Mouse (Mus musculus): ENCODE data around the gene Morn3. TPM values are rescaled to one million over a fixed set of nuclear protein-coding genes. Genes with fewer than 3 reads are reported as not detected.

Morn3 gene
- total RNA-seq, 4 experiments from 2014 or later, result not detected

DNA sequence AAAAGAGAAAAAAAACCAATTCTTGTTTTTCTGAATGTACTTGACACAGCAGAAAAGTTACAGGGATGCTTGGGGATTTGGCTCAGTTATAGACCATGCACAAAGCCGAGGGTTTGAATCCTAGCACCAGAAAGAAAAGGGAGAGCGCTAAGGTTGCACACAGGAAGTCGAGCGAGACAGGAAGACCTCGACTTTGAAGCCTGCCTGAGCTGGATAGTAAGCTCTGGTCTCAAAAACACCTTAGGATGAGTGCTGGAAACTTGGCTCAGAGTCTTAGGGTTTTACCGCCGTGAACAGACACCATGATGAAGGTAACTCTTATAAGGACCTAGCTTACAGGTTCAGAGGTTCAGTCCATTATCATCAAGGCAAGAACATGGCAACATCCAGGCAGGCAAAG is 25.4 kb downstream of the Morn3 start:
- DNase-seq, result no peak

DNA sequence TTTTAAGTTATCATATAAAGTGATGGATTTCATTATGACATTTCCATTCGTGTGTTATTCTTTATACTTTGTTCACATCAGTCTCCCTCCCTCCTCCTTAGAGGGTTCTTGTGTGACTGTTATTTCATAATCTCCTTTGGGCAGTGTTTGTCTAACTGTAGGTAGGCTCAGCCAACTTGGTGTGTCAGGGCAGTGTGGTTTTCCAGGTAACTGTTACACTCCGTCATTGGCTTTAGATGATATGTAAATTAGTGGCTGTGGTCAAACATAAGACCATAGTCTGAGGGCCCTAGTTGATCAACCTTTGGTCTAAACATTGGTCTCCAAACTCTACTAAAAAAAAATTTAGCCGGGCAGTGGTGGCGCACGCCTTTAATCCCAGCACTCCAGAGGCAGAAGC is 26.4 kb downstream of the Morn3 start:
- no peak for DNase-seq

DNA sequence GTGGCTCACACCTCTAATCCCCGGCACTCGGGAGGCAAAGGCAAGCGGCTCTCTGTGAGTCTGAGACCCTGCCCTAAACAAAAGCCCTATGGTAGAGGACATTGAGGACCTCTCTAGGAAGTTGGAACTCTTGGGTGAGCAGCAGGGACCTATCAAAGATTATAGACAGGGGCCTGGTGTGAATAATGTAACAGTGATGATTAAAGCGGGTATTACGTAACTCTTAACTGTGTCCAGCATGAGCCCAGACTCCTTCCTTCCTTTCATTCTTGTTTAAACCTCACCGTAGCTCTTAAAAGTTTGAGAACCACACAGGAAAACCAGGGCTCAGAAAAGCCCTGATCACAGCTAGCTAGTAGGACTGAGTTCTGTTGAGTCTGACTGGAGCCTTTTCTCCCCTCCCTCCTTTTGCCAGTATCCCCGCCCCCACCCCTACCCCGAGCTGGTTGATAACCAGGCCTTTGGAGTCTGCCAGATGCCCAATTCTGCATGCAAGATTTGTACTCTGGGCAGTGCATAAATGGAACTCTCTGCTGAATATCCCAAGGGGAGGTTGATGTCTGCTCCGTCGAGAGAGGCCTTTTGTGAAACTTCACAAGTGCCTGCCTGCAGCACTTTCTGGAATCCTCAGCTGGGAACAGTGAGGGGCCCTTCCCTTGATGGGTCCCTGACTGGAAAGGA is 27.3 kb downstream of the Morn3 start:
- DNase-seq, result no peak

DNA sequence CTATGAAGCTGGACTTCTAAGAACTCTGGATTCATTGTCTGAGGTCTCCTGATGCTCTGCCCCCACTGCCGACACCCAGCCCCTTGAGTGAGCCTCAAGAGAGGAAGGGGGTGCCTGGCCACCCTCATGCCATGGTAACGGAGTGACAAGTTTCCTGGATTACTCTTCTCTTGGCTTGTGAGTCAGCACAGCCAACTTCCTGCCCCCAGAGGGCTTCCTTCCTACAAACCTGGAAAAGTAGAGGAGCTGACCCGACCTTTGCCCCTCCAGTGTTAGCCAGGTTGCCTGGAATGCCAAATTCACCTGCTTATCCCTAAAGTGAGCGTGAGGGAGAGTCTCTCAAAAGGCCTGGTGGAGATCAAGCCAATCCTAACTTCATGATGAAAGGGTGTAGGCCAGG is 29.3 kb downstream of the Morn3 start:
- no peak for DNase-seq

DNA sequence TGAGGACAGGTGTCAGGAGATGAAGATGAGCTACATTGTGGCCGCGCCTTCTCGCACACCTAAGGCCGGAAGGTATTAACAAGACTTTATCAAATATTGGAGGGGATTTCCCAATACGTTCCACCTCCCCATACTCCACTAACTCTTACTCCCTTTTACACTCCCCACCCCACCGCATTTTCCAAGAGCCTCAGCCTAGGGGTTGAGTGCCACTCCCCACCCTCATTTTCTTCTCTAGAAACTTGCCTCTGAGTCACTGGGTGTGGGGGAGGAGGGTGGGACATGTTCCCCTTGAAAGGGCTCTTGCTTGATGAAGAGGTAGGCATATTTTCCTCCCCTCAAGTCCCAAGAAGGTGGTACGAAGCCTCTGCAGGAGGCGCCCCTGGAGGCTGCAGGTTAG is 30.9 kb downstream of the Morn3 start:
- DNase-seq, result no peak

DNA sequence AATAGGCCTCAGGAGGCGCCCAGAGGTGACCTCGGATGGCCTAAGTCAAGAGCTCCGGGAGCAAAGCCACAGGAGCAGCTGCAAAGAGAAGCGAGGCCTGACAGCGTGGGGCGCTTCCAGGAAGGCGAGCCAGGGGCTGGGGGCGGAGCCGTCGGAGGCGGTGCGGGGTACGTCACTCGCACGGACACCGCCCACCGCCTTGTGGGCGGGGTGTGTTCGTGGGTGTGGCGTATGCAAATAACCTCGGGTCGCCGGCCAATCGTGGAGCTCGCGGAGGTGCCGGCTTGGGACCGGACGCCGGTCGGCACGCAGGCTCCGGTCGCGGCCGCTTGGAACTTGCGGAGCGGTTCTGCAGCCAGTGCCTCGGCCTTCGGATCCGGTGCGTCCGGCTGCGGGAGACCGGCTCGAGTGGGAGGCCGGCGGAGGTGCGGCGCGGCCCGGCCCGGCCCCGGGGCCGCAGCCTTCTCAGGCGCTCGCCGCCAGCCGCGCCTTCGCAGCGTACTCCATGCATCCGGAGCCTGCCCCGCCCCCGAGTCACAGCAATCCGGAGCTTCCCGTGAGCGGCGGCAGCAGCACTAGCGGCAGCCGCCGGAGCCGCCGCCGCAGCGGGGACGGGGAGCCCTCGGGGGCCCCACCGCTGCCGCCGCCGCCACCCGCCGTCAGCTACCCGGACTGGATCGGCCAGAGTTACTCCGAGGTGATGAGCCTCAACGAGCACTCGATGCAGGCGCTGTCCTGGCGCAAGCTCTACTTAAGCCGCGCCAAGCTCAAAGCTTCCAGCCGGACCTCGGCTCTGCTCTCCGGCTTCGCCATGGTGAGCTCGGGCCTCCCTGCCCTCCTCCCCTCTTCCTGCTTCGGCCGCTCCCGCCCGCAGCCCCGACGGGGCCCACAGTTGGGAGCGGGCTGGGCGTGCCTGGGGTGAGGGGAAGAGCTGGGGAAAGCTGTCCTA is 31.8 kb downstream of the Morn3 start, which contains the start of gene Orai1:
TSS of gene Orai1 (plus strand) at position 322 of the 949 bp plus-strand sequence.
- peak; percentile 96 for DNase-seq

DNA sequence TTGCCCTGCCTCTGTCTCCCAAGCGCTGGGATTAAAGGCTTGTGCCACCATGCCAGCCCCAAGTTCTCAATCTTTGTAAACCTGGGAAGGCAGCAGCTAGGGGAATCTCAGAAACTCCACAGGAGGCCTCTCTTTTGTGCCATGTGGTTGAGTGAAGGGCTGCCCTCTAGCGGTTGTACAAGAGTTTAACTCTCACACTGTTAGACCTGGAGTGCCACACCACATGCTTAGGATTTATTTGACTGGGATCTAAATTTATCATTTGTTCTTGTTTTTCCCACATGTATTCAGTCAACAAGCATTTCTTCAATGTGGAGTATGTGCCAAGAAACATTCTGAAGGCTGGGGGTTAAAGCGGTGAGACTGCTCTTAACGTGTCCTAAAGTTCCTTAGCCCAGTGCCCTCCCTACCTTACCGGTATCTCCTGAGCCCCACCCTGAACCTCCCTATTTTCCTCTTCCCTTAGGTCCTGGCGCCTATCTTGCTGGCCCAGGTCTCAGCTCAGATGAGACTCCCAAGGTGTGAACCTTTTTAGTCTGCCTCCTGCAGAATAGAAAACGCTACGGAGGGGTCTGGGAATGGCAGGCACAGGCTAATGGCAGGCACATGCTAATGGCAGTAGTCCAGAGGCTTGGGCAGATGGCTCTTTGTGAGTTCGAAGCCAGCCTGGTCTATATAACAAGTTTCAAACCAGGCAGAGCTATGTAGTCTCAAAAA is 33.1 kb downstream of the Morn3 start:
- peak; percentile 50 for DNase-seq

DNA sequence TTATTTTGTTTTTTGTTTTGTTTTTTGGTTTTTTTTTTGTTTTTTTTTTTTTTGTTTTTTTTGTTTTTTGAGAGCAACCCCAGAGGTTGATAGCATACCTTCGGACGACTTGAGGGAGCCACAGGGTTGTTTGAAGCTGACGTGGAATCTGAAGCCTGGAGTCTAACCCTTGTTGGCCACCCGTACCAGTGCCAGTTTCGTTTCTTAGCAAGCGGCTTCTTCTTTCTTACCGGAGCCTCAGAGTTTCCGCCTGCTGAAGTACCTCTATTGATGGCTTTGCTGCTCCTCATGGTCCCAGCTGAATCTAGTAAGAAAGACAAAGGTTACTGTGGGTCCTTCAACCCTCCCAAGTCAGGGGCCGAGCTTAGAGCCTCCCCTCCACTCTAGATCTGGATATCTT is 35.1 kb downstream of the Morn3 start:
- no peak for DNase-seq

DNA sequence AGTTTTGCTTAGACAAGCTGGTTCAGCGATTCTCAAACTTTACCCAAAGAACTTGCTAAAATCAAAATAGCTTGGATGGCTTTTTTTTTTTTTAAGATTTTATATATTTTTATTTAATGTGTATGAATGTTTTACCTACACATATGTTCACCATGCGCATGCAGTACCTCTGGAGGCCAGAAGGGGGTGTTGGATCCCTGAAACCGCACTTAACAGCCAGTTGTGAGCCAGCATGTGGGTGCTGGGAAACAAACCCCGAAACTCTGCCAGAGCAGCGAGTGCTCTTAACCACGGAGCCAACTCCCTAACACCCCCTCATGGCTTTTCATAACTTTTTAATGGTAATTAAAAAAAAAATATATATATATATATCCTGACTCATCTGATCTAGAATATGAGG is 36.0 kb downstream of the Morn3 start:
- no peak for DNase-seq

DNA sequence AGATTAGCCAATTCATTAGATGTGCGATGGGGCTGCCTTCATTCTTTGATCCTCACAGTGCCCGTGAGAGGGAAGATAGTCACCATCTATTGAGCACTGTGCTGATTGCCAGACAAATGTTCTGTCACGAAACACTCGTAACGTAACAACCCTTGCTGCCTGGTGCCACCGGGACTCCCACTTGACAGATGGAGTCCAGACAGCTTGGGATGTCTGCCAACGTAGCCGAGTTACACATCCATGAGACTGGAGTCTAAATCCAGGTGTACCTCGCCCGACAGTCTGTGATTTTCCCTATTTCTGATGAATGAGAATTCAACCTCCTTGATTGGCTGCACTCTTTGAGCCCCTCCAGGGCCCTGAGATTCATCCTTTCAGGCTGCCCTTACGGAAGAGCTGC is 36.9 kb downstream of the Morn3 start:
- no peak for DNase-seq

DNA sequence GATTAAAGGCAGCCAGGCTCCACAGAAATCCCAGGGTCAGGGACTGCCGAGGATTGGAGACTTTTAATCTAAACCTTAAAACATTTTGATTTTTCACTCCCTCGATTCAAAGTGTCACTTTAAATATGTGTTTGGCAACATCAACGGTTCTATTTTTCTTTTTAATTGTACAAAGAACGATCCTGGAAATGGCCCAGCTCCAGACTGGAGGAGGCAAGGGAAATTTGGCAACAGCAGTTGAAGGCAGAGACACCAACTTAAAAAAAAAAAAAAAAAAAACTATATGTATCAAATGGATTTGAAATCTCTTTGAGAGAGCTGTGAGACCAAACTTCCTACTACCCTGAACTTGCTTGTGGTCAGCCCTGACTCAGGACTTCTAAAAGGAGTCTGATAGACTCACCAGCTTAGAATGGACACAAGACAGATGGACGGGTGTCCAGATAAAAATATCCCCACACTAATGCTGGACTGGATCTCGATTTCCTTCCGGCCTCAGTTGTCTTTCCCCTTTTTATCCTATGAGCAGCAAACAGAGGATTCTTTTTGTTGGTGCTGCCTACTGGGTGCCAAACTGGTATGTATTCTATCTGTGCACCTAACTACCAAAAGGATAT is 37.8 kb downstream of the Morn3 start:
- DNase-seq, result no peak

DNA sequence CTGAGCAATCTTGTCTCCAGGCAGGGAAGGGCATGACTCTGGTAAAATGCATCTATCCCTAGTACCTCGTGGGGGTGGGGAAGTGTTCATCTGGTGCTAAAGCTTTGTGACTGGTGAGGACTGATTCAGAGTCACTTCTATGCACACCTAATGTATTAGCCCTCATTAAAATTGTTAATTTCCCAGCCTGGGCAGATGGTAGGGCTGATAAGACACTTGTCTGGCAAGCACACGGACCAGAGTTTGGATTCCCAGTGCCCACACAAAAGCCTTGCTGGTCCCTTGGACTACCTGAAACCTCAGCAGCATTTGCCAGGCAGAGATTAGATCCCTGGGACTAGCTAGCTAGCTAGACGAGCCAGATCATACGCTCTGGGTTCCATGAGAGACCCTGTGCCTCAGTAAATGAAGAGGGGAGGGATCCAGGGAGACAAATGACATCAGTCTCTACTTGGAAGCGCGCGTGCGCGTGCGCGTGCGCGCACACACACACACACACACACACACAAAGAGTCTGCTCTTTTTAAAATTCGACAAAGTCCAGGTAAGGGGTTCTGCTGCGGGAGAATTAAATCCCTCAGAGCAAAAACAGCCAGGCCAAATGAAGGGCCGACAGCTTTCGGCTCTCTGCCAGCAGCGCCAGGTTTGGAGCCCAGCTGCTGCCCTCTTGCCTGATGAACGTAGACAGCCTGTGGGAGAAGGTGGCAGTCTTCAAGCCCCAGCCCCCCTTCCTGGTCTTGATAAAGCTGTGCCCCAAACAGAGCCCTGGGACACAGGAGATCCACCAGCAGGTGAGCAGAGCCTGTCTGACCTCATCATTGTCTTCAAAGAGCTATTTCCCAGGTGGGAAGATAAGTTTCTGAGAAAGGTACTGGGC is 40.9 kb downstream of the Morn3 start:
- DNase-seq, result no peak

DNA sequence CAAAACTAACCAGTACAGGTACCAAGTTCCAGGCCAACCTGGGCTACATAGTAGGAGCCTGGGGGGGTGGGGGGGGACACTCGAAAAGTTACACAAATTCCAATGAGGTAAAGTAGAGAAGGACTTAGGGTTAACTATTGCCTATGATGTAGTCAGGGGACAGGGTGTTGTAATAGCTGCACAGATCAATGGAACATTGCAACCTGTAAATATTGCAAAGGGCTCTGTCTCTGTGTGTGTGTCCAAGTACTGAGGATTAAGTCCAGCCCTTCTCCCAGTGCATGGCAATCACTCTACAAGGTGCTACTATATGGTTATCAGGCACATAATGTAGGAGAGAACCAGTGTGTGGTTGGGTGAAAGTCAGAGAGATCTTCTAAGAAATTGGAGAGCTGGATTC is 45.9 kb downstream of the Morn3 start:
- DNase-seq, result no peak

DNA sequence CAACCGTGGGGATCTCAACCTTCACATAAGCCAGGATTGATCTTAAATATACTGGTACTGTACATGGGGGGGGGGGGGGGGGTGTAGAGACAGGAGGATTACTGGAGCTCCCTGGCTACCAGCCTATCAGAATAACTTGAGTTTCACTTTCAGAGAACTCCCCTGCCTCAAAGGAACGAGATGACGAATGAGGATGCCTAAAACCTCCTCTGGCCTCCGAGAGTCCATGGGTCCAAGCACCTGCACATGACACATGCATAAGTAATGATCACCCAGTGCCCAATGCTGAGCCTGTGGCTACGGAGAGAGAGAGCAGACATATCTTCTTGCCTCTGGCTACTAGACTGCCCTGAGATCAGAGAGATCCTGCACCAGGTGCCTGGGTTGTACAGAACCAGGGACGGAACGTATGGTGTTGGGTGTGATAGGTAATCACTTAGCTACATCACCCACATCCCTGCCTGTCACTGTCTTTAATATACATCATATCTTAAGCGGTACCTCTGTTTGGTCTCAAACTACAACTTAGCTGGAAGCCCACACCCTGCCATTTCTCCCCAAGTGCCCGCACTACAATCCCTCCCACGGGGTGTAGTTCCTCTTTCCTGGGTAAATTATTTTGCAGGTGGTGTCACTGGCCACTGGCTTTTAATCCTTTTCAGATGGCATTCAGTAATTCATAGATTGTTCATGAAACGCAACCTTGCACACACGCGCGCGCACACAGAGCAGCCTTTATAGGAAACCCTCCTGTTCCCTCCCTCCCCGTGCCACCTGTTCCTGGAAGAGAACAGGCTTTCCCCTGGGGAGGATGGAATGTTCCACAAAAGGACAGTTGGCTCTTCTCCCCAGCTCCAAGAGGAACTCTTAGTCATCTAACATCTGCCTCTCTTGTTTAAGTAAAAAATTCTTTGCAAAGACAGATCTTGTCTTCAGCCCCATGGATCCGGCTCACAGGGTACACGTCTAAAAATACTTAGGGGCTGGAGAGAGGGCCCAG is 49.3 kb downstream of the Morn3 start:
- DNase-seq, result no peak

DNA sequence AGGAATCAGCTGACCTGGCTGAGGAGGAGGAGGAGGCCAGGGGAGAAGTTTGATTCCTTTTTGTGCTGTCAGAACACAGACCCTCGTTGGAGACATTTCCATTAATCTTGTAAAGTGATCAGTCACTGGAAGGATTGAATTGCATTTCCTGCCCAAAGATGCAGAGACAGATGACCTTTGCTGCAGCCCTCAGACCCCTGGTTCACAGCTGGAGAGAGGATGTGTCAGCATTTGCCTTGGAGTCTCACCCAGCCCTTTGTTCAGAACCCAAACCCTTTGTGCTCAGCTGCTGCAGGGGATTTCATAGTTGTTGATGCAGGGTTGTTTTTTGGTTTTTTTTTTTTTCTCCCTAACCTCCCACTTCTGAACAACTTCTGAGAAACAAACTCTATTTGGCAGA is 51.9 kb downstream of the Morn3 start:
- no peak for DNase-seq

DNA sequence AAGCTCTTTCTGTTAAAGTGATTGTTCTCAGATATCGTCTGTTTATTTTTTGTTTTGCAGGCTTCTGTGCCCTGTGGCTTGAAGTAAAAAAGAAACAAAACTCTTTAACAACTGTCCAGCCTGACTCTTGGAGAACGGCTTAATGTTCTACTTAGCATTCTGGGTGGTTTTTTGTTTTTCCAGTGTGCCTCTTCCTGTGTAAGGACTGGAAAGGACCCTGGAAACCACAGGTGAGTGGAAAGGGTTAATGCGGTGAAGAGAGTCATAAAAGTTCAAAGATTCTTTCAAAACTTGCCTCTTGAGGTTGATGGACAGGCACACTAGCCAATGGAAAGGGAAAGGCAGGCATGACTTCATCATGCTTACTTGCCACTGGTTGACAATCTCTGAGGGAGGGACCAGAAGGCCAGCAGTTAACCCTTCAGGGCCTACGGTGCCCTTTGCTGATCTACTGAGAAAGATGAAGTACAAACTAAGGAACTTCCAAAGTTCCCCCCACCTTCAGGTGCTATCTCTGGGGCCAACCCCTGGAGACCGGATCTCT is 52.4 kb downstream of the Morn3 start:
- peak; percentile 89 for DNase-seq

DNA sequence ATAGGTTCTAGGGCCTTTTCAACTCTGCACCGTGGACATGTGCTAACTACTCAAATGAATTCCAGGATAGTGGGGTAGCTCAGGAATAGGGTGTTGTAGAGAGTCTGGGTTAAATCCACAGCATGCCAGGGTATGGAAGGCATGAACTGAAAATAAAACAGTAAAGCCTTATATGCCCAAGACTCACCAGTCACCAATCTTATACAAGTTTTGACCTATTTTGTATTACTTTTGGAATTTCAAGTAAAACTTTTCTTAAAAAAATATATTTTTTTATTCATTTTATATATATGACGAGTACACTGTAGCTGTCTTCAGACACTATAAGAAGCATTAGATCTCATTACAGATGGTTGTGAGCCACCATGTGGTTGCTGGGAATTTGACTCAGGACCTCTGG is 53.0 kb downstream of the Morn3 start:
- no peak for DNase-seq

DNA sequence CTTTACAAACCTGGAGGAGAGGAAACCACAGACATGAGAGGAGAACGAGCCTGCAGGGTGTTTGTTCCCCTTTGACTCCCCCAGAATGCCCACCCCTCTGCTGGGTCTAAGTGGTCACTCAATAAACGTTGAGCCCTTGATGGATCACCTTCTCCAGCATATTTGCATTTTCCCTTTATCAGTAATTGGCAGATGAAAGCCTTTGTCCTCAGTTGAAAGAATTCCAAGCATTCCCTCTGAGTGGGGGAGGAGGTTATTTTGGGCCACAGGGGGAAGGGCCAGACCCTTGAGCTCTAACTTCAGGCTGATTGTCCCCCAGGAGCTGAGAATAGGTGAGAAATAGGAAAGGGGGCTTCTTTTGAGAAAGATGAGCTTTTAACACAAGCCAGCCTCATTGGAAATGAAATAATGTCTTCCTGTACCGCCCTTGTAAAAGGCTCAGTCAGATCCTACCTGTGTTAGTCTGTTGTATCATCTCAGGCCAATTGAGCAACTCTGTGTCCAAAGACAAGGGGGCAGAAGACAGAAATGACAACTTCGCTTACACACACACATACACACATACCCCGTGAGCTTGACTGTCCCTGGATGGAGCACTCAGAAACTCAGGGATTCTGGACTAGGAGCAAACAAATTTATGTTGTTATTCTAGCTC is 55.3 kb downstream of the Morn3 start:
- DNase-seq, result no peak

DNA sequence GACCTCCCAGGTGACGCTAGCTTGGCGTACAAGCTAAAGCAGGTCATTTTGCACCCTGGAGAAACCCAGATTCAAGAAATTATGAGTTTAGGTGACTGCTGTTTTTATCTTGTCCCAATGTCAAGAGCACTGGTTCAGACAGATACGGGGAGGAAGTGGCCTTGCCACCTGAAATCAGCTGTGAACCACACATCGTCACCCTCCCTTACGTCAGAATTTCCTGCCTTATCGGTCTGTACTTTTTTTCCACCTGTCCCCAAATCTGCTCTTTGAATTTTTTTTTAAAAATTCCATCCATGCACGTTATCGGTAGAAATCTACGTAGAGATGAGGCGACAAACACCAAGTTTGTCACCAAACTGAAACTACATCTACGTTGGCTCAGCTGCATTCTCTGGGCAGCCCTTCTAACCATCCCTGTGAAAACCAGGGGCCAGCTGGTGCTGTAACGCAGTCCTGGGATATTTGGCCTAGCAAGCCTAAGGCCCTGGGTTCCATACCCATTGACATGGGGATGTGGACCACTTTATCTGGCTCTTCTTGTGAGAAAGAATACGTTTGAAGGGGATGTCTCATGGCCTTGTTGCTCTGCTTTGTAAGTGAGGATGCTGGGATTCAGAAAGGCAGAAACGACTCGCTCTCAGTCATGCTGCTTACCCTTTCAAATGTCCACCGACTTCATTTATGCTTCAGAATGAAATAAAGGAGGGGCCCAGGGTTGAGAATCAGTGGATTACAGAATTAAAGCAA is 56.2 kb downstream of the Morn3 start:
- no peak for DNase-seq
